Mouse (Mus musculus) cerebellum, adult 2 months (tissue): ENCODE results near the gene Rgs12.

ENCODE experiments used
- CTCF ChIP-seq: fragments of 200-500 bp; IDR thresholded peaks from 2 replicates; pipeline ENCODE4 v1.5.1; 2011; ENCODE audit warnings: low read depth, mild to moderate bottlenecking, control low read depth, low read length, moderate library complexity, borderline replicate concordance; ENCODE audit not compliant: insufficient read depth
- POLR2A ChIP-seq: fragments of 200-500 bp; IDR thresholded peaks from 2 replicates; pipeline ENCODE4 v1.6.1; 2011; ENCODE audit warnings: low read length, control low read depth, borderline replicate concordance; ENCODE audit not compliant: insufficient read depth

GRCm38 (mm10) chr5:34972471-34972870 lies 23.2 kb downstream of the Rgs12 start:
- TF ChIP-seq POLR2A: no peak
- TF ChIP-seq CTCF: no peak
